Mouse (Mus musculus): Measurements from ENCODE around the gene Bcl7c. TPM values are rescaled to one million over a fixed set of nuclear protein-coding genes. Genes with fewer than 3 reads are reported as not detected.
"Not testable (repeated sequence)": the region's sequence is repeated elsewhere in the genome, so short reads cannot be mapped to it uniquely, and the experiment has no call there.

Gene Bcl7c
- polyA plus RNA-seq, 1 experiment, result 22.0 TPM

- H3K4me3 ChIP-seq (replicated peaks; ENCODE audit: extremely low read depth, low read depth, low read length), result peak overlapping the region; percentile 64
- peaks cover 3% of the 10 kb centered on the region for H3K4me1 ChIP-seq (ENCODE audit: control insufficient read depth, insufficient read depth, low read length)
- DNase-seq, result no peak
- TF ChIP-seq POLR2A (IDR thresholded peaks at IDR 0.05; ENCODE audit: borderline replicate concordance, extremely low read depth, low read depth, low read length) (no peak), CTCF (IDR thresholded peaks at IDR 0.05; ENCODE audit: insufficient read depth, low read length) (no peak)
- WGBS, result 46% methylated on average over 22 of the region's 22 CpGs
These were observed 1.4 kb downstream of the Bcl7c start for GRCm38 (mm10) chr7:127707045-127707956.

GRCm38 (mm10) chr7:127705706-127706105 is 3.0 kb downstream of the Bcl7c start:
- no peak for DNase-seq
- whole genome bisulfite sequencing, result 81% methylated on average over 4 of the region's 4 CpGs
- no peak for TF ChIP-seq CTCF (IDR thresholded peaks at IDR 0.05; ENCODE audit: insufficient read depth, low read length)
- no peak for TF ChIP-seq POLR2A (IDR thresholded peaks at IDR 0.05; ENCODE audit: borderline replicate concordance, extremely low read depth, low read depth, low read length)
- peaks cover 6% of the 10 kb centered on the region for H3K4me1 ChIP-seq (ENCODE audit: control insufficient read depth, insufficient read depth, low read length)
- H3K4me3 ChIP-seq (replicated peaks; ENCODE audit: extremely low read depth, low read depth, low read length), result no peak overlapping the region

- TF ChIP-seq CTCF (IDR thresholded peaks at IDR 0.05; ENCODE audit: insufficient read depth, low read length) (no peak), POLR2A (IDR thresholded peaks at IDR 0.05; ENCODE audit: borderline replicate concordance, extremely low read depth, low read depth, low read length) (no peak)
- 83% methylated on average over 6 of the region's 6 CpGs for WGBS
- Histone ChIP-seq H3K4me1 (ENCODE audit: control insufficient read depth, insufficient read depth, low read length) (peaks cover 6% of the 10 kb centered on the region), H3K4me3 (replicated peaks; ENCODE audit: extremely low read depth, low read depth, low read length) (no peak overlapping the region)
- DNase-seq, result no peak
These were observed 4.1 kb downstream of the Bcl7c start for GRCm38 (mm10) chr7:127704598-127704997.

DNA sequence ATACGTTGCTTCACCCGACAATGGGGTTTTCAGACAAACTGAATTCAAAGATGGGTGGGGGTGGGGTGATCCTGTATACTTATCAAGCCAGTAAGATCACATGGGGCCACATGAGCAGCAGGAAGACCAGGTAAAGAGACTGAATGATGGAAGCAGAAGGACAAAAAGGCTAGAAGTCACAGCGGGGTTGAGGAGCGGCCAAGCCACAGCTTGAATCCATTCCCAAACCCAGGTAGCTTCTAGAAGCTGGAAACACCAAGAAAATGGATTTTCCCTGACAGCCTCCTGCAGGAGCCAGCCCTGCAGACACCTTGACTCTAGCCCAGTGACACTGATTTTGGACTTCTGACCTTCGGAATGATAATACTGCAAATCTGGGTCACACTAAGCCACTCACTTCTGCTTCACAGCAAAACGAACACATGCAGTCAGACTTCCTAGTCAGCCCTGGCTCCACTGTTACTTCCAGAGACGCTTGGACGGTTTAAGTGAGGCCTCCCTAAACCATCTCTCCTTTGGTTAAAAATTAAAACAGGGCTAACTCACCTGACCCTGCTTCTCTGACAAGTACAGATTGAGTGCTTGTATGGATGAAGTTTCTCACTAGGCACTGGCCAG is 5.1 kb downstream of the Bcl7c start:
- no peak for DNase-seq
- no peak for TF ChIP-seq CTCF (IDR thresholded peaks at IDR 0.05; ENCODE audit: insufficient read depth, low read length)
- Histone ChIP-seq H3K4me1 (ENCODE audit: control insufficient read depth, insufficient read depth, low read length) (peaks cover 6% of the 10 kb centered on the region), H3K4me3 (replicated peaks; ENCODE audit: extremely low read depth, low read depth, low read length) (no peak overlapping the region)
- 90% methylated on average over 8 of the region's 8 CpGs for WGBS

DNA sequence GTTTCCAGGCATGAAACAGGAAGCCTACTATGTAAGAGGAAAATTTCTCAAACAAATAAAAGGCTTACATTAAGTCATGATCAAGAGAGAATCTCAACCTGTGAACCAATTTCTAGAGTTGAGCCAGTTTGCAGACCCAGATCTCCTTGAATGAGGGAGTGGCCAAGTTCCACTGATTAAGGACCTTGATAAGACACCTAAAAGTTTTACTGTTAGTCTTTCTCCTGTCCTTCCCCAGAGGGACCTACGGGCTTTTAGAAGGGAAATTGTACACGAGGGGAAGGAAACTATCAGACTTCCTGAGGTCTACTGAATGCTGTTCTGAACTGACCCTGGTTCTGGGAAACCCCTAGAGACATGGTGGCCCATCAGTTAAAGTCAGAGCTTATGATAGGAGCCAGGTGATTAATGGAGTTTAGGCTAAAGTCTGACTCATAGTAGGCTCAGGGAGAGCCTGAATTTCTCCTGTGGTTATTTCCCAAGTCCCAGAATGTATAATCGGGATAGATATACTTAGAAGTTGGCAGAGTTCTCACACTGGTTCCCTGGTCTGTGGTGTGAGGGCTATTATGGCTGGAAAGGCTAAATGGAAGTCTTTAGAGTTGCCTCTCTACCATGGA is 7.9 kb downstream of the Bcl7c start:
- WGBS, result 41% methylated on average over 3 of the region's 3 CpGs
- Histone ChIP-seq H3K4me3 (replicated peaks; ENCODE audit: extremely low read depth, low read depth, low read length) (no peak overlapping the region), H3K4me1 (ENCODE audit: control insufficient read depth, insufficient read depth, low read length) (peaks cover 2% of the 10 kb centered on the region; the same call in 1 of the 2 replicates)
- TF ChIP-seq CTCF (IDR thresholded peaks at IDR 0.05; ENCODE audit: insufficient read depth, low read length) (no peak), POLR2A (IDR thresholded peaks at IDR 0.05; ENCODE audit: borderline replicate concordance, extremely low read depth, low read depth, low read length) (no peak)
- DNase-seq, result no peak

- Histone ChIP-seq H3K4me3 (replicated peaks; ENCODE audit: extremely low read depth, low read depth, low read length) (no peak overlapping the region), H3K4me1 (ENCODE audit: control insufficient read depth, insufficient read depth, low read length) (peaks cover 2% of the 10 kb centered on the region; the same call in 1 of the 2 replicates)
- no peak for DNase-seq
- TF ChIP-seq CTCF (IDR thresholded peaks at IDR 0.05; ENCODE audit: insufficient read depth, low read length), result no peak
- TF ChIP-seq POLR2A (IDR thresholded peaks at IDR 0.05; ENCODE audit: borderline replicate concordance, extremely low read depth, low read depth, low read length), result no peak
- 79% methylated on average over 6 of the region's 6 CpGs for WGBS
These were observed 9.7 kb downstream of the Bcl7c start for GRCm38 (mm10) chr7:127698986-127699385.

DNA sequence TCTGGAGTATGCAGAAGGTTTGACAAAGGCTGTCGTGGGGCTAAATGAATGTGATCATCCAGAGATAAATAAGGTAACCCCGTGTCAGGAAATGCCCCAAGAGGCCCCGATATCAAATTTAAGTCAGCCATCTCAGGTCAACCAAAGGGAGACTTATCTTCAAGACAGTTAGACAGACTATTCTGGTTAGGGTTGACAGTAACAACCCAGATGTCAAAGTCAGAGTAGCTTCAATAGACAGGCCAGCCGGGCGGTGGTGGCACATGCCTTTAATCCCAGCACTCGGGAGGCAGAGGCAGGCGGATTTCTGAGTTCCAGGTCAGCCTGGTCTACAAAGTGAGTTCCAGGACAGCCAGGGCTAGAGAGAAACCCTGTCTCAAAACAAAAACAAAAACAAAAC is 15.0 kb downstream of the Bcl7c start:
- H3K4me1 ChIP-seq (ENCODE audit: control insufficient read depth, insufficient read depth, low read length); DNase-seq; H3K4me3 ChIP-seq (replicated peaks; ENCODE audit: extremely low read depth, low read depth, low read length): not testable (repeated sequence)
- 89% methylated on average over 7 of the region's 7 CpGs for WGBS

DNA sequence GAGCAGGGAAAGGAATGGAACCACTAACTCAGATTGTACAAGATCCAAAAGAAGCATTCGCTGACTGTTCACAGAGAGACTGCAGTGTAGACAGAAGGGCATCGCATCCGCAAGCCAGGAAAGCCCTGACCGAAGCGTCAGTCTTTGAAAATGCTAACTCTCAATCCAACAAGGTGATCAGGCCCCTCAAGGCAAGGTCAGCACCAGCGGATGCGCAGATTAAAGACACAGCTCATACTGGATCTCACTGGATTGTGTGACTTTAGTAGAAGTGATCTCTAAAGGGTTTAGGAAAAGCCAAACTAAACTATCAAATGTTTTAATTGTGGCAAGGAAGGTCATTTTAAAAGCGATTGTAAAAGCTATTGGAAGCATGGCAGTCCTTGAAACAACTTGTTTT is 15.4 kb downstream of the Bcl7c start:
- DNase-seq, result no peak
- 93% methylated on average over 8 of the region's 8 CpGs for WGBS
- Histone ChIP-seq H3K4me3 (replicated peaks; ENCODE audit: extremely low read depth, low read depth, low read length) (no peak overlapping the region), H3K4me1 (ENCODE audit: control insufficient read depth, insufficient read depth, low read length) (no peaks in the 10 kb centered on the region)
- TF ChIP-seq CTCF (IDR thresholded peaks at IDR 0.05; ENCODE audit: insufficient read depth, low read length) (no peak), POLR2A (IDR thresholded peaks at IDR 0.05; ENCODE audit: borderline replicate concordance, extremely low read depth, low read depth, low read length) (no peak)

DNA sequence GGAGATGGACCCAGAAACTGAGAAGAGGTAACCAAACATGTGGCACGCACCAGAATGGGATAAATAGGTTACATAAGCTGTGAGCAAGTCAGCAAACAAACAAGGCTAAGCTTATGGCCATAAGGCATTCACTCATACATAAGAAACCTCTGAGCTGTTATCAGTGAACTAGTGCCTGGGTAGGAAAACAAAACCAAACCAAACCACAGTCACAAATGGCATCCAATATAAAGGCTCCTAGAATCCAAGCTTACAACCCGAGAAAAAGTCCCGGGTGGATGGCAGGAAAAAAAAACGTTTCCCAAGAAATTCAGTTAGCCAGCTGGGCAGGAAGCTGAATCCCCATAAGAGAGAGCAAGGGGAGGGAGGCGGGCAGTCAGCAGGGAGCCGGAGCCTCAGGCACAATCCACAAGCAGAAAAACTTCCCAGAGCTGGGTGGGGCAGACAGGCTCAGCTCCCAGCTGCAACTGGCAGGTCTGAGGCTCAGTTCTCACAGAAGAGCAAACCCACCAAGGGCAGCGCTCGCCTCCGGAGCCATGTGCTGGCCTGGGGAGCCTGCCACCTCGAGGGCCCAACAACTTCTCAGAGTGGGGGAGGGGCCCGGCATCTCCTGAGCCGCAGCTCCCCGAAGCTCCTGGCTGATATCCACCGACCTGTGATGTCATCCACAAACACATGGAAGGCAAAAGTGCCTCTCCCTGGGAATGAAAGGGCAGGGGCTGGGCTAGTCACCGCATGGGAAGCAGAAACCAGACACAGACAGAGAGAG is 17.3 kb downstream of the Bcl7c start:
- no peaks in the 10 kb centered on the region for H3K4me1 ChIP-seq (ENCODE audit: control insufficient read depth, insufficient read depth, low read length)
- H3K4me3 ChIP-seq (replicated peaks; ENCODE audit: extremely low read depth, low read depth, low read length), result peak overlapping the region; percentile 41
- peak; percentile 72 for DNase-seq
- WGBS, result 16% methylated on average over 15 of the region's 15 CpGs
- peak; percentile 43; the same call in 1 of the 2 replicates for TF ChIP-seq POLR2A (IDR thresholded peaks at IDR 0.05; ENCODE audit: borderline replicate concordance, extremely low read depth, low read depth, low read length)
- no peak for TF ChIP-seq CTCF (IDR thresholded peaks at IDR 0.05; ENCODE audit: insufficient read depth, low read length)

Measured in lung, adult 2 months (tissue).